Mouse (Mus musculus) E14TG2a.4 (cell line): ENCODE results near the gene Mmp11.

Experiments
- CTCF ChIP-seq: conservative IDR thresholded peaks from 2 replicates; pipeline ENCODE4 v1.5.1; 2014; ENCODE audit warnings: low read length
- POU5F1 ChIP-seq: IDR thresholded peaks from 2 replicates; pipeline ENCODE4 v1.6.1; 2014; ENCODE audit warnings: low read length, borderline replicate concordance

DNA sequence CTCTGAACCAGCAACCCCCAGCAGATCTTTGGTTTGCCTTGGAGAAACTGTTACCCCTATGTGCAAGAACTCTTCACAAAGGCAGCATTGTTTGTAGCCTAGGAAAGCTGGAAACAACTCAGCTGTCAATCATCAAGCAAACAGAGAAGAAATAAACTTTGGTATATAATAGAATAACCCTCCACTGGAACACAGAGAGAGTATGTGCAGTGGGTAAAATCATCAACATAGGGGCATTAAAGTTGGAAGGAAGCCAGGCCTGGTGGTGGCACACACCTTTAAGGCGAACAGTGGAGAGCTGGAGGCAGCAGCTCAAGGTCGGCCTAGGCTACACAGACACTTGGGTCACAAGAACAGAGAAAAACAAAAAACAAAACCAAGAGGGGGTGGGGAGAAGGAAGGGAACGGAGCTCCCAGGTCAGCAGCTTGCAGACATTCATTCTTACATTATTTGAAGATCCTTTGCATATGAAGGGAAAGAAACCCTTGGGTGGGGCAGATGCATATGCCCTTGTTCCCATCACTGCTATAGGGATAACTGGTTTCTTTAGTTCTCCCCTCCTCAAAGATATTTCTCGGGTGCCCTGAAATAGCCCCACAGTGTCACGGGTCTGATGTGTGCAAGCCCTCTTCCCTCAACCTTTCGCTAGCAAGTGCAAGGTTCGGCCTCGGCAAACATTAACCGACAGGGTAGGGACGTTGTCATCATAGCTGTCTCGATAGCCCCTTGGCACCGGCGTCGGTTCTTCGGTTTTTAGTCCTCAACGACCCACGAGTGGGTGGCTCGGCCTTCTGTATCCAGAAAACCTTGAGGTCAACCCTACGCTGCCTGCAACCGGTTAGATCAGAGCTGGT lies 54.5 kb downstream of the Mmp11 start:
- TF ChIP-seq CTCF (no peak), POU5F1 (peak; percentile 62; the same call in 1 of the 2 replicates)
